Mouse (Mus musculus): ENCODE results near the gene Gng4.
A peak's percentile ranks its signal among the peaks of the same experiment; 100 is the strongest.

Gene Gng4

GRCm38 (mm10) chr13:13818696-13819095, 34.8 kb downstream of the Gng4 start:
- no peak for DNase-seq (ENCODE audit: low read depth)

- DNase-seq (ENCODE audit: low read depth): no peak
Observed at GRCm38 (mm10) chr13:13820234-13821123, 36.6 kb downstream of the Gng4 start.

DNA sequence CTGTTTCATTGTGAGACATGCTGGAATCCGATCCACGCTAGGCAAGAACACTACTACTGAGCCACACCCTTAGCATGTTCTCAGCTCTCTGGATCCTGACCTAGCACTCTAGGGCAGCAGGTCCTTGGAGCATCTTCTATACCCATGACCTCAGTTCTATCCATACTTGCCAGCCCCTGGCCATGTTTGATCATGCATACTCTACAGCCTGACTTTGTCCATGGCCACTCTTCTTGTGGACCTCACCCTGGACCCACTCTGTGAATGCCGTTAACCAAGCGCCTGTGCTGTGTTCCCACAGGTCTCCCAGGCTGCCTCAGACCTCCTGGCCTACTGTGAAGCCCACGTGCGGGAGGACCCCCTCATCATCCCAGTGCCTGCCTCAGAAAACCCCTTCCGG, 41.1 kb downstream of the Gng4 start:
- DNase-seq (ENCODE audit: low read depth): no peak

- no peak for DNase-seq (ENCODE audit: low read depth)
Observed at GRCm38 (mm10) chr13:13826533-13826932, 42.7 kb downstream of the Gng4 start.

DNA sequence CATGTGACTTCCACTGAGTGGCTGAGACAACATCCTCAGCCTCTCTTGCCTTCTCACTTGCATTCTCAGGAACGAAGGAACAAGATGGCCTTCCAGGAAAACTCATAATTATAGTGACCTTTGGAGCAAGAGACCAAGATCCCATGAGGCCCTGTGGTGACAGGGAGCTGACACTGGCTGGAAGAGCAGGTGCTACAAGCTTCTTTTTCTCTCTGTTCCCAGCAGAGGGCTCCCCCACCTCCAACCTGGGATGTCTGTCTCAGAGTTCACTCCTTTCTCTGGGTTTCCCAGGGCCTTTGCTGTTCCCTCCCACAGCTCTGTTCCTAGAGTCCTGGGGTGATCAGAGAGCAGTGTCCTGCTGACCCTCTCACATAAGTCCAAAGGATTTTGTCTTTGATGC, 44.3 kb downstream of the Gng4 start:
- no peak for DNase-seq (ENCODE audit: low read depth)

- DNase-seq (ENCODE audit: low read depth): no peak
Observed at GRCm38 (mm10) chr13:13830469-13831074, 46.7 kb downstream of the Gng4 start.

- DNase-seq (ENCODE audit: low read depth): peak; percentile 72
Observed at GRCm38 (mm10) chr13:13835180-13835579, 51.3 kb downstream of the Gng4 start.

GRCm38 (mm10) chr13:13845021-13845420, 61.2 kb downstream of the Gng4 start:
- no peak for DNase-seq (ENCODE audit: low read depth)

DNA sequence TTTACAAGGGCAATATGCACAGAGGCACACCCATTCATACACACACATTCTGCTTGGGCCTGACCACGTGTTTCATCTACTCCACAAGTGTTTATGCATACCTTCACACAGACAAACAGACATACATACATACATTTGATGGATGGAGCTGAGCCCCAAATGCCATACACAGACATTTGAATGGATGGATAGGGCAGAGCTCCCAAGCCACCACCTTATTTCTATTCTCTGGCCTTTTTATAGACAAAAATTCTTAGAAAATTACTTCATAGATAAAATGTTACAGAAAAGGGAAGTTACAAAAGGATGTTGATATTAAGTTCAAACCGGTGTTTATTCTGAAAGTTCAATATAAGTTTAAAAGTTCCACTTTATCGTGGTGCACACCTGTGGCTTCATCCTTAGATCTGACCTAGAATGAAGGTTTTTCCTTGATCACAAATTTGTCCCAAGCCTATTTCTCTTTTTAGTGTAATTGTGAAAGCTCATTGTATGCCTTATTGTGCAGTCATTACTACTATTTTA, 63.3 kb downstream of the Gng4 start:
- DNase-seq (ENCODE audit: low read depth): no peak

DNA sequence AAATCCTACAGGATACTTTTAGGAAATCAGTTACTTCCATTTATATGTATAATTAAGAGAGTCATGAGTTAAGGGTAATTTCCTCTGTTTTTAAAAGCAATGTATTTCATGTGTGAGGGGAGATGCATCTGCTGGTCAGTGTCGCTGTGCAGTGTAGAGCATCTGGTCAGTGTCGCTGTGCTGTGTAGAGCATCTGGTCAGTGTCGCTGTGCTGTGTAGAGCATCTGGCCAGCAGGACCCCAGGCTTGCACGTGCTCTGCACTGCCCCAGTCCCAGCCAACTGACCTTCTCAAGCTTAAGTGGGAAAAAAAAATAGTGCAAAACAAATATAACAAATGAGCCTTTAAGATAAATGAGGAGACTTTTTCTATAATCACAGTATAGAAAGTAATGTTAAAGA, 73.3 kb downstream of the Gng4 start:
- DNase-seq (ENCODE audit: low read depth): no peak

- no peak for DNase-seq (ENCODE audit: low read depth)
Observed at GRCm38 (mm10) chr13:13862346-13862745, 78.5 kb downstream of the Gng4 start.

DNA sequence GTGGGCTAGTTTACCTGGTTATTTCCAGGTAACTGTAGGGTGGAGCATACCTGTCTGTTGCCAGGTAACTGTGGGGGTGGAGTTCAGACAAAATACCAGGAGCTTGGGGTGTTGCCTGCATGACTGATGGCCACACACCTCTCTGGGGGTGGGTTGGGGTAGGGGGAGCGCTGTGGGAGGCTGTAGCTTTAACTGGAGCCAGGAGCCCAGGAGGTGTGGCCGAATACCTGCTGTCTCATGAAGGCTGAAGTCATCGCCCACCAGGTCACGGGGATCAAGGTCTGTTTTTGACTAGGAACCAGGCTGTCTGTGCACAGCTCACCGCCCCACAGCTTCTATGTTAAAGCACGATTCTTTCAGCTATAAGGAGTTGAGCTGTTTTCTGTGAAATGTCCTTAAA, 79.1 kb downstream of the Gng4 start:
- DNase-seq (ENCODE audit: low read depth): no peak

DNA sequence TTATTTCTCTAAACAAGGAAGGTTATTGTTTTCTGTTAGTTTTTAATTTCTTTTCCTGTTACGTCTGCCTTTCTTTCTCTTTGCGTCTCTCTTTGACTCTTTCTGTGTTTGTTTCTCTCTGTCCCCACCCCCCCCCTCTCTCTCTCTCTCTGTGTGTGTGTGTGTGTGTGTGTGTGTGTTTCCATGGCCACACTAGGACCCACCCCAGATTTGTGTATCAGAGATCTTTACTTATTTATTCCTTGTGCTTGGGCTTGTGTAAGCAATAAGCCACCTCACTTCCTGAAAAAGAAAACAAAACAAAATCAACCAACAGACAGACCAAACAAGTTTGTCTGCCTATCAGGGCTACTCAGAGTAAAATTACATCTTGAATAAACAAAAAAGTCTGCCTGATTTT, 82.5 kb downstream of the Gng4 start:
- DNase-seq (ENCODE audit: low read depth): no peak

DNA sequence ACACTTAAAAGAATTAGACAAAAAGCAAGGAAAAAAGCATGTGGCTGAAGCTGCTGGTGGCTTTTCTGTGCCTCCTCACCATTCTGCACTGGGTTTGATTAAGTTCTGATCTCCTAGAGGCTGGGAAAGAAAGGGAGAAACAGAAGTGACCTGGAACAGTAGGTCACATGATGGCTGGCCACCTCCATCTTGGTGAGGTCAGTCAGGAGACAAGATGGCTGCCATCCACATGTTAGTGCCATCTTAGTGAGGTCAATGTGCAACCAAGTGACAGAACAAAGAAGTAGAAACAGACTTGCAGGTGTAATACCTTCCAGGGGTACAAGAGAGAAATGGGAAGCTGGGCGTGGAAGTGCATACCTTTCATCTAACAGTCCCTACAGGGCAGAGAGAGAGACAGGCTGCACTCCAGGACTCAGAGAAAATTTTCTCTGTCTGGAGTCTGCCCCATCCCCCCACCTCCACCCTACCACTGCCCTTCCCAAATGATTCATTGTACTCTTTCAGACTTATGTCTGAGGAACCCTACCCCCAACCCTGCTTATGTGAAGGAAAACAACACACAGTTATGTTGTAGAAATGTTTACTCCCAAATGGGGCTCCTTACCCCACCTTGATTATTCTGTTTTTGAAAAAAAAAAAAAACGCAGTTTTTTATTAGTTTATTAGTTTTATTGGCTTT, 83.4 kb downstream of the Gng4 start:
- no peak for DNase-seq (ENCODE audit: low read depth)

GRCm38 (mm10) chr13:13867922-13868321, 84.1 kb downstream of the Gng4 start:
- DNase-seq (ENCODE audit: low read depth): peak; percentile 12

All from induced T-regulatory cell, adult 2 months (primary cell).